Mouse (Mus musculus) testis, adult 2 months (tissue): ENCODE data around the gene Hils1. TPM values are rescaled to one million over a fixed set of nuclear protein-coding genes. Genes with fewer than 3 reads are reported as not detected.
A peak's percentile ranks its signal among the peaks of the same experiment; 100 is the strongest.

Source experiments
- H3K27ac ChIP-seq: fragments of 200-500 bp; 2 replicates; pipeline ENCODE4 v1.5.1; 2012; ENCODE audit warnings: low read depth, low read length; ENCODE audit not compliant: control insufficient read depth, insufficient read depth
- H3K27me3 ChIP-seq: fragments of 200-500 bp; 2 replicates; pipeline ENCODE4 v1.6.1; 2012; ENCODE audit warnings: mild to moderate bottlenecking, low read length, moderate library complexity; ENCODE audit not compliant: control insufficient read depth, insufficient read depth
- H3K36me3 ChIP-seq: fragments of 200-500 bp; 2 replicates; pipeline ENCODE4 v1.6.1; 2012; ENCODE audit warnings: mild to moderate bottlenecking, low read length; ENCODE audit not compliant: control insufficient read depth, insufficient read depth
- H3K4me1 ChIP-seq: fragments of 200-500 bp; 2 replicates; pipeline ENCODE4 v1.6.1; 2012; ENCODE audit warnings: low read length; ENCODE audit not compliant: control insufficient read depth, insufficient read depth
- H3K4me3 ChIP-seq: fragments of 200-500 bp; 2 replicates; pipeline ENCODE4 v1.5.1; 2012; ENCODE audit warnings: low read depth, mild to moderate bottlenecking, low read length, moderate library complexity, mixed read lengths; ENCODE audit not compliant: control insufficient read depth
- CTCF ChIP-seq: fragments of 200-500 bp; IDR thresholded peaks from 2 replicates; pipeline ENCODE4 v1.5.1; 2012; ENCODE audit warnings: low read depth, mild to moderate bottlenecking, inconsistent platforms, low read length, moderate library complexity; ENCODE audit not compliant: control insufficient read depth, insufficient read depth, insufficient replicate concordance
- POLR2A ChIP-seq: fragments of 200-500 bp; IDR thresholded peaks from 2 replicates; pipeline ENCODE4 v1.6.1; 2012; ENCODE audit warnings: low read depth, mild to moderate bottlenecking, inconsistent platforms, low read length, moderate library complexity; ENCODE audit not compliant: control insufficient read depth
- polyA plus RNA-seq: library from polyadenylated mRNA; depleted of rRNA; stranded (reverse); fragments of >200 nt; gene quantifications from 2 replicates; pipeline ENCODE4 v1.2.3, GENCODE M21; 2012

Gene Hils1
- polyA plus RNA-seq, 1 experiment, result 1,028 TPM

DNA sequence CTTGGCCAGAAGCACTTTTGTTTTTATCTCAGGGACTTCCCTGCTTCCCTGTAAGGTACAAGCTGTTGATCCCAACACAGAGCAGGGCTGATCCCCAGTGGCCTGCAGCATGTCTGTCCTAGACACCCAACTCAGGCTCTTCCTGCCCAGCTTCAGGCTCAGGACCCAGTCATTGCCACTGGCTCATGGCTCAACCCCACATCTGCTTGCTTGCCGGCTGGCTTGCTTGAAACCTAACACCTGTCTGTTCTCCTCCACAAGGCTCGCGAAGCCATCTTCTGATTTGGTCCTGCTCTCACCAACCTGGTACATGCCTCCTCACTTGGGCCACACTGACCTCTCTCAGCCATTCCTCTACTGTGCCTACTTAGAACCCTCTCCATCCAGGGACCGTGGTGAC, 37.2 kb upstream of the Hils1 start:
- TF ChIP-seq POLR2A, result no peak
- no peak for TF ChIP-seq CTCF
- Histone ChIP-seq H3K36me3 (no peaks in the 10 kb centered on the region), H3K4me3 (no peak overlapping the region), H3K4me1 (peaks cover 13% of the 10 kb centered on the region), H3K27me3 (no peaks in the 10 kb centered on the region), H3K27ac (no peak overlapping the region)

DNA sequence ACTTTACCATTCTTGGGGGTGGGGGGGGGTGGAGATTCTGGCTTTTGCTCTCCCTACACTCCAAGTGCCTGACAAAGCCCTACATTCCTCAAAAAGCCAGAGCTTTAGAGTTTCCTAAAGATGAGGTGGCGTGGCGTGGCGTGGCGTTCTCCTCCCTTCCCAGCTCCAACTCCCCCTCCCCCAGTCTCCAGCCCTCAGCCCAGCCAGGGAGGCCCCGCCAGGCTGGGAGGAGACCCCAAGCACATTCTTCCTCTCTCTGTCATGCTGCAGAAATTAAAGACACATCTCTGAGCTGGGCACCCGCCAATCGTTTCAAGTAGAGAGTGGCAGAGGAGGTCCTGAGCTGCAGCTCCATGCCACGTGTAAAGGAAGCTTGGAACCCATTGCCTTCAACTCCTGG, 33.8 kb upstream of the Hils1 start:
- no peak overlapping the region for H3K27ac ChIP-seq
- H3K4me1 ChIP-seq, result peaks cover 24% of the 10 kb centered on the region
- no peak overlapping the region for H3K4me3 ChIP-seq
- no peak for TF ChIP-seq POLR2A
- TF ChIP-seq CTCF, result no peak
- 0 out of 2 replicates have a peak, but pooled peaks cover 2% of the 10 kb centered on the region for H3K27me3 ChIP-seq
- no peaks in the 10 kb centered on the region for H3K36me3 ChIP-seq

DNA sequence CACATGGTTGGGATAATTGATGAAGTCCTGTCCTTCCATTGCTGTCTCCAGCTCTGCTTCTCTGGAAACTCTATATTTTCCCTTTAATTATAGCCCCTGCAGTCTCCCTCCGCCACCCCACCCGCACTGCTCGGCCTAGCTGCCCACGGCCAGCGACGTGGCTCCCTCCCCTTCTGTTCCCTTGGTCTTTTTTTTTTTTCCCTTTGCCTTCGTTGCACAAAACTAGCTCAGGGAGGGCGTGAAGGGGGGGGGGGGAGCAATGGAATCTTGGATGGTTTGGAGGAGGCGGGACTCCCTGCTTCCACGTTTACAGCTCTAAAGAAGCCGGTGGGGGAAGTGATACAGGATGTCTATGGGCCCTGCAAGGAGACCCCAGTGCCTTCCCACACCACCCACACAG, 32.9 kb upstream of the Hils1 start:
- 0 out of 2 replicates have a peak, but pooled peaks cover 2% of the 10 kb centered on the region for H3K27me3 ChIP-seq
- H3K27ac ChIP-seq, result no peak overlapping the region

DNA sequence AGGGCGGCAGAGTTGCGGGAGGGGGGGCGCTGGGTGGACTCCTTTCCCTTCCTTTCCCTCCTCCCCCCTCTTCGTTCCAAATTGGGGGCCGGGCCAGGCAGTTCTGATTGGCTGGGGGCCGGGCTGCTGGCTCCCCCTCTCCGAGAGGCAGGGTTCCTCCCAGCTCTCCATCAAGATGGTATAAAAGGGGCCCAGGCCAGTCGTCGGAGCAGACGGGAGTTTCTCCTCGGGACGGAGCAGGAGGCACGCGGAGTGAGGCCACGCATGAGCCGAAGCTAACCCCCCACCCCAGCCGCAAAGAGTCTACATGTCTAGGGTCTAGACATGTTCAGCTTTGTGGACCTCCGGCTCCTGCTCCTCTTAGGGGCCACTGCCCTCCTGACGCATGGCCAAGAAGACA, 31.3 kb upstream of the Hils1 start, which contains the start of gene Col1a1:
TSS of gene Col1a1 (plus strand) at position 180 of the 400 bp plus-strand sequence.
- peaks cover 19% of the 10 kb centered on the region for H3K4me1 ChIP-seq
- TF ChIP-seq POLR2A, result peak; percentile 76
- no peak for TF ChIP-seq CTCF
- H3K4me3 ChIP-seq, result peak within 1 kb of the TSS; percentile 76
- peak within 1 kb of the TSS; percentile 45; the same call in 1 of the 2 replicates for H3K27ac ChIP-seq
- H3K27me3 ChIP-seq, result 0 out of 2 replicates have a peak, but pooled peaks cover 2% of the 10 kb centered on the region
- H3K36me3 ChIP-seq, result no peaks in the 10 kb centered on the region

More for the DNA sequence above, 32.9 kb upstream of the Hils1 start:
- Histone ChIP-seq H3K4me1 (peaks cover 19% of the 10 kb centered on the region), H3K36me3 (no peaks in the 10 kb centered on the region), H3K4me3 (no peak overlapping the region)
- TF ChIP-seq CTCF, result no peak
- TF ChIP-seq POLR2A, result no peak

DNA sequence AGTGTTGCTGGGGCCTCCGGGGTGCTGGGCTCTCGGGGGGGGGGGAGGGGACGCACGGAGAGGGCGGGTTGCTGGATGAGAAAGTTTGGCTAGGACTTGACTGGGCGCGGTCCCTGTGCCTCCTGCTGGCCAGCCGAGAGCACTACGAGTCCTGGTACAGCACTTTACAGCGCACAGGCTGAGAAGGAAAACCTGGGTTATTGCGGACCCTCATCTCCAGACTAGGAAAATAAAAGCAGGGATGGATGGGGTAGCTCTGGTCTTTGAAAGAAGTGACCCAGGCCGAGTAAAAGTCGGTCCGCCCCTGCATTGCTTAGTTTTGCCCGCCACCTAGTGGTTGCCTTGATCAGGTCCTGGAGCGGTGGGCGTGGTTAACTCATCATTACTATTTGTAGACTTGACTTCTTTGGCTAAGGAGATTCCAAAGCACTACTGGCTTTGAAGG, 30.5 kb upstream of the Hils1 start:
- Histone ChIP-seq H3K36me3 (no peaks in the 10 kb centered on the region), H3K4me1 (peaks cover 19% of the 10 kb centered on the region), H3K27ac (no peak overlapping the region), H3K4me3 (peak overlapping the region; percentile 76), H3K27me3 (0 out of 2 replicates have a peak, but pooled peaks cover 2% of the 10 kb centered on the region)
- TF ChIP-seq POLR2A (no peak), CTCF (peak; percentile 75)

DNA sequence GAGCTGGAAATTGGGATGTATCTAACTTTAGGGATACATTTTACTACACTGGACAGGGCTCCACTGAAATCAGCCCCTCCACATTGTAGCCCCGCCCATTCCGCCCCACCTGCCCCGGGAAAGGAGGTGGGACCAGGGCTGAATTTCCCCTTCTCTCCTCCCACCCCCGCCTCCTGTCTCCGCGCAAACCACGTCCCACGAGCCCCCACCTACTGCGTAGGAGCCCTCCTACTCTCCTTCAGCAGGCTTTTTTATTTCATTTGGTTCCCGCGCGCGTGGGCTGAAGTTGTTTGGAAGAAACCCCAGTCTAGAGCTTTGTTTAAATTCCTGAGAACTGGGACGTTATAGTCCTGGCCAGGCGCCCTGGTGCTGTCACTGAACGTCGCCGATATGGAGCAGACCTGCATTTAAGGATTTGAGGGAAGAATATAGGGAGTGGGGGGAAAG, 30.0 kb upstream of the Hils1 start:
- peak overlapping the region; percentile 76 for H3K4me3 ChIP-seq
- TF ChIP-seq POLR2A (no peak), CTCF (no peak)
- H3K36me3 ChIP-seq, result no peaks in the 10 kb centered on the region
- H3K27me3 ChIP-seq, result 0 out of 2 replicates have a peak, but pooled peaks cover 2% of the 10 kb centered on the region
- no peak overlapping the region for H3K27ac ChIP-seq
- H3K4me1 ChIP-seq, result peaks cover 19% of the 10 kb centered on the region

DNA sequence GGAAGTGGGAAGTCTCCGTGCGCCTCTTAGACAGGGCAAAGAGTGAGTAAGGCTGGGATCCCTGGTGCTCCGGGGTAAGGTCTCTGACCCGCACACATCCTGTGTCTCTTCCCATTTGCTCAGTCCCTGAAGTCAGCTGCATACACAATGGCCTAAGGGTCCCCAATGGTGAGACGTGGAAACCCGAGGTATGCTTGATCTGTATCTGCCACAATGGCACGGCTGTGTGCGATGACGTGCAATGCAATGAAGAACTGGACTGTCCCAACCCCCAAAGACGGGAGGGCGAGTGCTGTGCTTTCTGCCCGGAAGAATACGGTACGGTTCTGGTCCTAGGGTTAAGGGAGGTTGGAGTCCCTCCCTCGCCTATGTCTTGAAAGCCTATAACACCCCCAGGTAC, 29.6 kb upstream of the Hils1 start:
- TF ChIP-seq CTCF, result no peak
- no peak for TF ChIP-seq POLR2A
- Histone ChIP-seq H3K27me3 (0 out of 2 replicates have a peak, but pooled peaks cover 2% of the 10 kb centered on the region), H3K4me1 (peaks cover 19% of the 10 kb centered on the region), H3K4me3 (peak overlapping the region; percentile 76), H3K36me3 (no peaks in the 10 kb centered on the region), H3K27ac (no peak overlapping the region)
